Mouse (Mus musculus) ES-Bruce4 (cell line): ENCODE measurements around the gene Lsm2. TPM values are rescaled to one million over a fixed set of nuclear protein-coding genes. Genes with fewer than 3 reads are reported as not detected.
A peak's percentile ranks its signal among the peaks of the same experiment; 100 is the strongest.

Experiments
- H3K27ac ChIP-seq: 2 replicates; pipeline ENCODE4 v1.5.1; 2012; ENCODE audit warnings: low read length, inconsistent platforms; ENCODE audit not compliant: insufficient read depth
- H3K27me3 ChIP-seq: 2 replicates; pipeline ENCODE4 v1.6.1; 2012; ENCODE audit warnings: mild to moderate bottlenecking, low read length, inconsistent platforms; ENCODE audit not compliant: control insufficient read depth, poor library complexity, insufficient read depth, severe bottlenecking
- H3K36me3 ChIP-seq: 2 replicates; pipeline ENCODE4 v1.6.1; 2012; ENCODE audit warnings: inconsistent platforms, mild to moderate bottlenecking, low read length, moderate library complexity; ENCODE audit not compliant: control insufficient read depth, poor library complexity, insufficient read depth, severe bottlenecking
- H3K4me1 ChIP-seq: one replicate; pipeline ENCODE4 v1.8.1; 2011; ENCODE audit warnings: low read length; ENCODE audit not compliant: control insufficient read depth, insufficient read depth
- H3K4me3 ChIP-seq: 2 replicates; pipeline ENCODE4 v1.5.1; 2011; ENCODE audit warnings: low read depth, mild to moderate bottlenecking, low read length
- H3K9ac ChIP-seq: 2 replicates; pipeline ENCODE4 v1.6.1; 2012; ENCODE audit warnings: low read depth, mild to moderate bottlenecking, inconsistent platforms; ENCODE audit not compliant: poor library complexity, severe bottlenecking
- H3K9me3 ChIP-seq: replicated peaks from 2 replicates; pipeline ENCODE4 v1.6.1; 2012; ENCODE audit warnings: mild to moderate bottlenecking, low read length, inconsistent platforms; ENCODE audit not compliant: control insufficient read depth, poor library complexity, insufficient read depth, severe bottlenecking
- CTCF ChIP-seq: IDR thresholded peaks from one replicate; pipeline ENCODE4 v1.8.1; 2011; ENCODE audit warnings: low read depth, low read length
- EP300 ChIP-seq: IDR thresholded peaks from 2 replicates; pipeline ENCODE4 v1.6.1; 2011; ENCODE audit warnings: low read depth, low read length; ENCODE audit not compliant: insufficient read depth
- POLR2A ChIP-seq: IDR thresholded peaks from one replicate; pipeline ENCODE4 v1.8.1; 2011; ENCODE audit warnings: low read length; ENCODE audit not compliant: insufficient read depth
- polyA plus RNA-seq: library from polyadenylated mRNA; stranded (reverse); fragments of >200 nt; gene quantifications from 2 replicates; pipeline ENCODE4 v1.2.4, GENCODE M21; 2011; ENCODE audit warnings: low read depth; ENCODE audit not compliant: missing spikeins, insufficient read depth, insufficient read length

The Lsm2 gene
- polyA plus RNA-seq: 163 and 166 TPM in 2 replicates

DNA sequence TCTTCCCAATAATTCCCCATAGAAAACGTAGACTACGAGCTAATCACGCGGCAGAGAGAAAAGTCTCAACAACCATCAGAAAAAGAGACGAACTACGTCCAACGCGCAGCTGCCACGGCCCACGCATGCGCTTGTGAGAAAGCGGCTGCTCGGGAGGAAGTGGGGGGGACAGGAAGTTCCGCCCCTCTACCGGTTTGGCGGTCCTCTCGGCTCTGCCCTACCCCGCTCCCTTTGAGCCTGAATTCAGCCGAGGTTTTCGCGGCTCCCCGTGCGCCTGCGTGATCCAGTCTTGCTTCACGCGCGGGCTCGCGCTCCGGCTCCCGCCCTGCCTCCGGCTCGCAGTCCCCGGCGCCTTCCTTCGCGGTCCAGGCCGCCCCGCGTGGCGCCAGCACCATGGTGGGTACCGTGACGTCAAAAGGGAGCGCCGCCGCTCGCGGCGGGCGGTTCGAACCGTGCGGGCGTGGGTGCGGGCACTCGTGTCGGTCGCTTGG, at the start of gene Lsm2:
Gene Lsm2 (plus strand): TSS at position 173 of the 491 bp plus-strand sequence.
- peak within 1 kb of the TSS; percentile 95 for H3K9ac ChIP-seq
- no peaks in the 10 kb centered on the region for H3K27me3 ChIP-seq
- H3K36me3 ChIP-seq: peaks cover 22% of the 10 kb centered on the region
- no peaks in the 10 kb centered on the region for H3K9me3 ChIP-seq
- H3K4me1 ChIP-seq: no peaks in the 10 kb centered on the region
- peak within 1 kb of the TSS; percentile 99 for H3K4me3 ChIP-seq
- peak within 1 kb of the TSS; percentile 63 for H3K27ac ChIP-seq
- no peak for TF ChIP-seq EP300
- TF ChIP-seq CTCF: no peak
- TF ChIP-seq POLR2A: peak; percentile 88

DNA sequence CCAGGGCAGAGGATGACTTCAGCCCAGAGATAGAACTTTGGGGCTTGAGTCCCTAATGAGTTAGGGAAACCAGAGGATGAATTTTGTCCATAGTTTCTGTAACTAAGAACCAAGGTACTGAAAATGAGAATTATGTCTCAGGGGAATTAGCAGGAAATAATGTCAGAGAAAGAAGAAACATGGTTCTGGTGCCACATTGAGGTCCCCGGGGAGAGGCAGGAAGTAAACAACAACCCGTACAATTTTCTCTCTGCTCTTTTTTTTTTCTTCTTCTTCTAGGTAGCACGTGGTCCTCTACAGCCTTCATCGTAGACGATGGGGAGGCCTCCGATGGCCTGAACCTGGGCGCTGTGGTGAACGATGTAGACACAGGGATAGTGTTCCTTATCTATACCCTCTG, 49.4 kb upstream of the Lsm2 start:
- no peaks in the 10 kb centered on the region for H3K27me3 ChIP-seq
- peak overlapping the region; percentile 92 for H3K4me3 ChIP-seq
- H3K9ac ChIP-seq: peak overlapping the region; percentile 60; the same call in 1 of the 2 replicates
- H3K36me3 ChIP-seq: no peaks in the 10 kb centered on the region
- H3K4me1 ChIP-seq: peaks cover 2% of the 10 kb centered on the region
- H3K27ac ChIP-seq: no peak overlapping the region
- H3K9me3 ChIP-seq: no peaks in the 10 kb centered on the region
- TF ChIP-seq CTCF: no peak

DNA sequence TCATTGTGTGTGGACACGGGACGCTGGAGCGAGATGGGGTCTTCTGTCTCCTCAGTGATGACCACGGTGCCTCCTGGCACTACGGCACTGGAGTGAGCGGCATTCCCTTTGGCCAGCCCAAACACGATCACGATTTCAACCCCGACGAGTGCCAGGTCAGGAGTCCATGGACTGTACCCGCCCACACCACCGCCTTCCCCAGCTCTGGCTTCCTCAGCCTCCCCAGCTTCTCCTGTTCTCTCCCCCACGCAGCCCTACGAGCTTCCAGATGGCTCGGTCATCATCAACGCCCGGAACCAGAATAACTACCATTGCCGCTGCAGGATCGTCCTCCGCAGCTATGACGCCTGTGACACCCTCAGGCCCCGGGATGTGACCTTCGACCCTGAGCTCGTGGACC, 47.6 kb upstream of the Lsm2 start:
- H3K9ac ChIP-seq: peak overlapping the region; percentile 20; the same call in 1 of the 2 replicates
- H3K4me1 ChIP-seq: peaks cover 2% of the 10 kb centered on the region
- no peaks in the 10 kb centered on the region for H3K9me3 ChIP-seq
- H3K4me3 ChIP-seq: peak overlapping the region; percentile 8; the same call in 1 of the 2 replicates
- H3K36me3 ChIP-seq: no peaks in the 10 kb centered on the region
- TF ChIP-seq CTCF: no peak
- TF ChIP-seq EP300: no peak
- TF ChIP-seq POLR2A: no peak
- no peaks in the 10 kb centered on the region for H3K27me3 ChIP-seq
- no peak overlapping the region for H3K27ac ChIP-seq

DNA sequence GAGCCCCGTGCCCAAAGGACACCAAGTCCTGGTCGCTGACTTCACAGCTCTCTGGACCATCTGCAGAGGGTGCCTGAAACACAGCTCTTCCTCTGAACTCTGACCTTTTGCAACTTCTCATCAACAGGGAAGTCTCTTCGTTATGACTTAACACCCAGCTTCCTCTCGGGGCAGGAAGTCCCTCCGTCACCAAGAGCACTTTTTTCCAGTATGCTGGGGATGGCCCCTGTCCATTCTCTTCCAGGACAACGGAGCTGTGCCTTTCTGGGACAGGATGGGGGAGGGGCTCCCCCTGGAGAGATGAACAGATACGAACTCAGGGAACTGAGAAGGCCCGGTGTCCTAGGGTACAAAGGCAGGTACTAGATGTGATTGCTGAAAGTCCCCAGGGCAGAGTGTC, 46.8 kb upstream of the Lsm2 start:
- H3K4me1 ChIP-seq: peaks cover 2% of the 10 kb centered on the region
- H3K36me3 ChIP-seq: no peaks in the 10 kb centered on the region
- H3K4me3 ChIP-seq: no peak overlapping the region
- no peaks in the 10 kb centered on the region for H3K9me3 ChIP-seq
- TF ChIP-seq CTCF (no peak), POLR2A (no peak), EP300 (no peak)
- no peak overlapping the region for H3K27ac ChIP-seq
- no peak overlapping the region for H3K9ac ChIP-seq
- no peaks in the 10 kb centered on the region for H3K27me3 ChIP-seq

DNA sequence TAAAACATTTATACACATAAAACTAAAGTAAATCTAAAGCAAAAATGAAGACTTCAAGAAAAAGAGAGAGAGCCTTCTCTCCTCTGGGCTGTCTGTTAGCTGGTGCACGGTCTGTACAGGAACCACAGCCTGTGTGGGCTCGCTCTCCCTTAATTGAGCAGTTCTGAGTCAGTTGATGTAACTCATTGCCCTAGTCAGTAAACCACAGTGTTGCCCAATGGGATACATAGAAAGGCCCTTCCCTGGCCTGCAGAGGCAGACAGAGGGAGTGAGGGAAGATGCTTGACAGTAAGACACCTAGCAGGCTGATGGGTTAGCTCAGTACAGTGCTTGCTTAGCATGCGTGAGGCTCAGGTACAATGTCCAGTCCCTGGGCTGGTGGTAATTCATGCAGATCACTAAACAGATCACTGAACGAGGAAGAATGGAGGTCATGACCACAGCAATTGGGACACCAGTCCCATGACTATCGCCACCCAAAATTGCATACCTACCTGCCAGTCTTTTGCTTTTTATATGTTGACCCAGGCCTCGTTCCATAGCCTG, 43.6 kb upstream of the Lsm2 start:
- TF ChIP-seq POLR2A (no peak), EP300 (no peak), CTCF (no peak)
- no peak overlapping the region for H3K9ac ChIP-seq
- no peaks in the 10 kb centered on the region for H3K36me3 ChIP-seq
- no peak overlapping the region for H3K27ac ChIP-seq
- no peaks in the 10 kb centered on the region for H3K27me3 ChIP-seq
- no peak overlapping the region for H3K4me3 ChIP-seq
- peaks cover 2% of the 10 kb centered on the region for H3K4me1 ChIP-seq
- no peaks in the 10 kb centered on the region for H3K9me3 ChIP-seq

DNA sequence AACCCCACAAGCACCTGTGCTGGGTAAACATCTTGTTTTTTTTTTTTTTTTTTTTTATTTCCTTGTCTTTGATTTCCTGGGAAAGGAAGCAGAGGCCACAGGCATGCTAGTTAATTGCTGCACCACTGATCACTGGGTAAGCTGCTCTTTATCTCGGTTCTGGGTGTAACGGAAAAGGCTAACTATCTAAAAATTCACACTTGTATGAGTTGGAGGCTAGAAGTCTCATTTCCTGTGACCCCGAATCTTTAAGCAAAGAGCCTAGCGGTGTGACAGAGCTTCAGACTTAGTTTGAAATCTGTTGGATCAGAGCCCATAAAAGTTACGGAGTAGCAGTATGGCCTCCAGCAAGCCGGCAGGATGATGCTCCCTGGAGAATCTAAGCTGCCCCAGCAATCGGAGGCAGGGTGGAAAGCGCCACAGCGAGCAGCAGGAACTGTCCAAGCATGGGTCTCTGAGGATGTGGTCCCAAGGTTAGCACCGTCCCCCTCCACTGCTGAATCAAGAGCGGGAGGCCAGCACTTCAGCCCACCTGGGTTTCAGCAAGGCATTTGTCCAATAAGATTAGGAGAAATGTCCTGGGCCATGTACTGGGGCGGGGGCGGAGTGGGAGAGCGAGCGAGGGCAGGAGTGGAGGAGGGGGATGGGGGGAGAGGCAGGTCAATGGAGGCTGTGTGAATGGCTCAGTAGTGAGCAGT, 40.2 kb upstream of the Lsm2 start:
- TF ChIP-seq CTCF (no peak), EP300 (no peak), POLR2A (no peak)

More for the DNA sequence above, 40.2 kb upstream of the Lsm2 start:
- H3K9me3 ChIP-seq: no peaks in the 10 kb centered on the region
- no peaks in the 10 kb centered on the region for H3K36me3 ChIP-seq
- peak overlapping the region; percentile 42 for H3K4me3 ChIP-seq
- no peaks in the 10 kb centered on the region for H3K27me3 ChIP-seq
- peak overlapping the region; percentile 0; the same call in 1 of the 2 replicates for H3K27ac ChIP-seq
- H3K4me1 ChIP-seq: no peaks in the 10 kb centered on the region
- H3K9ac ChIP-seq: peak overlapping the region; percentile 10
